Mouse (Mus musculus) left cerebral cortex, adult 18-20 months (tissue): ENCODE data around the gene 4931428L18Rik. TPM values are rescaled to one million over a fixed set of nuclear protein-coding genes. Genes with fewer than 3 reads are reported as not detected.
"Not testable (repeated sequence)": the region's sequence is repeated elsewhere in the genome, so short reads cannot be mapped to it uniquely, and the experiment has no call there.

Source experiments
- DNase-seq, 2 experiments: peaks; one replicate each; pipeline ENCODE4 v3.0.0; 2021 to 2022; ENCODE audit warnings: low spot score in 2 of 2, mixed read lengths in 1 of 2
- total RNA-seq, 2 experiments: library from RNA; stranded (reverse); gene quantifications; 2 replicates each; pipeline ENCODE4 v1.2.3; 2021

4931428L18Rik gene
- total RNA-seq, 2 experiments from 2014 or later: not detected

DNA sequence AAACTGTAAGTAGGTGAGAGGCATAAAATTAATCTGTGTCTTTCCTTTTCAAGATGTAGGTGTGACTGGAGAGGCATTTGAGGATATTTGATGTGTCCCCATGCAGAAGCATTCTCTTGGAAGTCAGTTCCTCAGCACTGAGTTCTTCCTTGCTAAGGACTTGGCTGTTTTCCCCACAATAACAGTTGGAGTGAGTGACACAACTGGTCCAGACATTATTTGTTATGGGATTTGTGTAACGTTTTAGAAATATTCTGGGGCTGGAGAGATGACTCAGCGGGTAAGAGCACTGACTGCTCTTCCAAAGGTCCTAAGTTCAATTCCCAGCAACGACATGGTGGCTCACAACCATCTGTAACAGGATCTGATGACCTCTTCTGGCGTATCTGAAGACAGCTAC, 162.7 kb downstream of the 4931428L18Rik start:
- no peak for DNase-seq

- DNase-seq: no peak
Measured at GRCm38 (mm10) chr1:31058861-31059351, 163.6 kb downstream of the 4931428L18Rik start.

GRCm38 (mm10) chr1:31058196-31058595, 164.3 kb downstream of the 4931428L18Rik start:
- no peak for DNase-seq

GRCm38 (mm10) chr1:31051370-31051921, 171.0 kb downstream of the 4931428L18Rik start:
- no peak for DNase-seq

GRCm38 (mm10) chr1:31049954-31050652, 172.4 kb downstream of the 4931428L18Rik start:
- no peak for DNase-seq

DNA sequence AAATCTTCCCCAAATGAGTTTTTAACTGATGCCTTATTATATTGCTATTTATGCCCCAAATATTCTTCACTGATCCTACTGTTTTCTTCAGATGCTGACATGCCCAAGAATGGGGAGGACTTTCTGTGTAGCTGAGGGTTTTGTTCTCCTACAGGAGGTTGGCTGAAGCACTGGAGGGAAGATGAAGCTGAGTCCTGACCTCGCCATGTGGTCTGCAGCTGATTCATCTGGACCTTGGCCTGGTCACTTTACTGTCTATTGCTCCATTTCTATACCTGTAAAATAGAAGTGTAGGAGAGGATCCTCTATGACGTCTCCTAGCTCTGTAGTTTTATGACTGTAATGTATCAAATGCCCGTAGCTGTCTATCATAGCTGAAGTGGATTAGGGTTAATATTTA, 179.3 kb downstream of the 4931428L18Rik start:
- DNase-seq: no peak

GRCm38 (mm10) chr1:31042793-31043192, 179.7 kb downstream of the 4931428L18Rik start:
- DNase-seq: no peak

GRCm38 (mm10) chr1:31033851-31034534, 188.5 kb downstream of the 4931428L18Rik start:
- no peak for DNase-seq

DNA sequence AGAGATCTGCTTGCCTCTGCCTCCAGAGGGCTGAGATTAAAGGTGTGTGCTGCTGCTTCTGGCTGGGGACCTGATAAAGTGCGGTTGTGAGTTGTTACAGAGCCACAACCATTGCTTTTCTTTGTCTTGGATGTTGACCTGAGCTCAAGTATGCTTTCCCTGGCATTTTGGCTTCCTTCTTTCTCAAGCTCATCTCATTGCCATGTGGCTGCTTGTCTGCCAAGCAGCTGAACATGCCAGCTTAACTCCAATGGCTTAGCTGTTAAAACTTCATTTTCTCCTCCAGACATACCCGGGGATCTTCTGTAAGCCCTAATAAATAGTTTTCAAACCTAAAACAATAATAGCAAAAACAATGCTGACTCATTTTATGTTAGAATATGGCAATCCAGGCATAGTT, 190.1 kb downstream of the 4931428L18Rik start:
- DNase-seq: no peak

GRCm38 (mm10) chr1:31023173-31023572, 199.3 kb downstream of the 4931428L18Rik start:
- no peak for DNase-seq

DNA sequence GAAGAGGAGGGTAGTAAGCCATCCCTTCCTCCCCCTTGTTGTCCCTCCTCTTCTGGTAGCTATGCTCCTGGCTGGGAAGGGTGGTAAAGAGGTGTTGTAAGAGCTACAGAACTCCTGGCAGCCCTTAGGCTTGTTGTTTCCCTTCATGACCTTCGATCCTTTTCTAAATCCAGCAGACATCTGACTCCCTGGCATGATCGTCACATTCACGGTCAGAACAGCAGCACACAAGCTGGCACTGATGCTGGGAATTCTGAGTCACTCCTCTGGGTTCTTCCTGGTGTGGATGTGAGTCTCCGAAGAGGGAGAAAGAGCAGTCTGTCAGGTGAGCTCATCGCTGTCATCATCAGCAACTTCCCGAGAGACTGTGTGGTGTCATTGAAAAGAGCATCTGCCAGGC, 203.2 kb downstream of the 4931428L18Rik start:
- DNase-seq: peak in 1 of 2 experiments; percentile 1

DNA sequence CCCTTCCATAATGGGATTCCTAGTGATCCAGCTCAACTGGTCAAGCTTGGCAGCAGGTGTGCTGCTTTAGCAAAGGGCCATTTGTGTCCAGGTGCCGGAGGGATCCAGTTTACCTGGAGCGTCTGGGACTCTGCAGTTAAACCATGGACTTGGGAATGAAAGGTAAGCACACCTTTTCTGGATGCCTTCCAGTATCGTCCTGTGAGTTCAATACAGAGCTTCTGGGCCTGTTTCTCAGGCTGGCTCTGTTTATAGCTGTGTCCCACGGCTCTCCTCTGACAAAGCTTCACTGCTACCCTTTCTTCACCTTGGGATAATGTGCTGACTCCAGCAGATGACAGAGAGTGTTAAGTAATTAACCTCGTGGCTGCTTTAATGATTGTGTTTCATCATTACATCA, 205.1 kb downstream of the 4931428L18Rik start:
- no peak for DNase-seq

DNA sequence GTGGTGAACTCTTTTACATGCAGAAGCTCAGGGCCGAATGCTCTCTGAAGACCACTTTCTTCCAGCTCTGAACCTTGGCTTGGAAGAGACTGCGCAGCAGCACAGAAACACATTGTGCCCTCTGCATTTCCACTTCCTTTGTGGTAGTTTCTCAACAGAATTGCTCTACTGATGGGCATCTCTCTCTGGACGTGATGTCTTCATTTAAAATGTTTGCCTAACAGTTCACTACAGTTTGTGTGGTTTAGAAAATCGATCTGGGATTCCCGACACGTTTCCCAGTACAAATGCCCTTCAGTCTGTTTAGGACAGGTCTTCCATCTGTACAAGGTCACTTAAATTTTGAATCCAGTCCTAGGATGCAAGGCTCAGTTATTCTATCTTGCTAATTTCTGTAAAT, 206.4 kb downstream of the 4931428L18Rik start:
- DNase-seq: no peak

- DNase-seq: no peak
Measured at GRCm38 (mm10) chr1:31015261-31015660, 207.2 kb downstream of the 4931428L18Rik start.

DNA sequence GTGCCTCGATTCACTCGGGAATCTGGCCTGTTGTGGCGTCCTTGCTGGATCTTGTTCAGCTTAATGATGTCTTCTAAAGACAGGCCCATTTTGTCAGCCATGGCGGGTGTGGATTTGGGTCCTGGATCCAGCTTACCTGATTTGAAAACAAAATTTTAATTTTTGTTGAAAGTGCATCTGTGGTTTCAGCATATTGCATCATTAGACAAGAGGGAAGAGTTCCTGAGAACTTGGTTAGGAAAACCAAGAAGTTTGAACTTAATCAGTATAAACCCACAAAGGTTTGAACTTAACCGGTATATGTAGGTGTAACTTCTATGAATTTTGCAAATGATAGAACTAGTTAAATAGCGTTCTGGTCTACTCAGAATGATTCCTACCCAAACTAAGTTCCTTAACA, 244.6 kb downstream of the 4931428L18Rik start, which contains the start of gene AC153137.1:
Gene AC153137.1 (minus strand): TSS at position 101 of the 400 bp plus-strand sequence.
- DNase-seq: not testable (repeated sequence)

DNA sequence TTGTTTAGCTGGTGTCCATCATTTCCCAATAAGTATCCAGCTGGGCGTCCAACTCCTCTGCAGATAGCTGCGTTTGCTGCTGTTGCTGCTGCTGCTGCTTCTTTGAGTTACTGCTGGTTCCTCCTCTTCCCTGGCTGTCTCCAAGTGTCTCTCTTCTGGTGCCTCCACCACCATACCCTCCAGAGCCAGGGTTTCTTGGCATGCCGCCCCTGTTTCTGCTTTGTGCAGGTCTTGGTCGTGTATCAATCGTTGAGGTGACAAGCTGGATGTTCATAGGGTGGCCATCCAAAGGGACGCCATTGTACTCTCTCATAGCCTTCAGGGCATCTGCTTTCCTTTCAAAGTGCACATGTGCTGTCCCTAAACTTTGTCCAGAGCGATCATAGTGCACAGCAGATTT, 245.2 kb downstream of the 4931428L18Rik start:
- not testable (repeated sequence) for DNase-seq

- no peak for DNase-seq
Measured at GRCm38 (mm10) chr1:30951795-30952194, 270.7 kb downstream of the 4931428L18Rik start.

DNA sequence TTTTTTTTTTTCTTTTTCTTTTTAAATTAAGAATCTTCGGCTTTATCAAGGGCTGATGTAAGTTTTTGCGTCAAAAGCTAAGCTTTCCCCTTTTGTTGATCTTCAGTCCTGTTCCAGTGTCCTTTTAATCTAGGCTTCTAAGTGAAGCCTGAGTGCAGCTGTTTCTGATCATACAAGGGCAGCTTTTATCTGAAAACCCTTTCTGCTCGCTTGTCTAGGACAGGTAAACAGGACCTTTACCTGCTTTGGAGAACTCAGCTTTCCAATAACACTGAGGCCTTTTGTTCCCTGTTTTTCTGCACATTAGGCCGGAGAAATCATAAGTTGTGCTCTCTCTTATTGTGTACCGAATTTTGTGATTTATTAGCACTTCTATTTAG, 272.0 kb downstream of the 4931428L18Rik start:
- DNase-seq: no peak

DNA sequence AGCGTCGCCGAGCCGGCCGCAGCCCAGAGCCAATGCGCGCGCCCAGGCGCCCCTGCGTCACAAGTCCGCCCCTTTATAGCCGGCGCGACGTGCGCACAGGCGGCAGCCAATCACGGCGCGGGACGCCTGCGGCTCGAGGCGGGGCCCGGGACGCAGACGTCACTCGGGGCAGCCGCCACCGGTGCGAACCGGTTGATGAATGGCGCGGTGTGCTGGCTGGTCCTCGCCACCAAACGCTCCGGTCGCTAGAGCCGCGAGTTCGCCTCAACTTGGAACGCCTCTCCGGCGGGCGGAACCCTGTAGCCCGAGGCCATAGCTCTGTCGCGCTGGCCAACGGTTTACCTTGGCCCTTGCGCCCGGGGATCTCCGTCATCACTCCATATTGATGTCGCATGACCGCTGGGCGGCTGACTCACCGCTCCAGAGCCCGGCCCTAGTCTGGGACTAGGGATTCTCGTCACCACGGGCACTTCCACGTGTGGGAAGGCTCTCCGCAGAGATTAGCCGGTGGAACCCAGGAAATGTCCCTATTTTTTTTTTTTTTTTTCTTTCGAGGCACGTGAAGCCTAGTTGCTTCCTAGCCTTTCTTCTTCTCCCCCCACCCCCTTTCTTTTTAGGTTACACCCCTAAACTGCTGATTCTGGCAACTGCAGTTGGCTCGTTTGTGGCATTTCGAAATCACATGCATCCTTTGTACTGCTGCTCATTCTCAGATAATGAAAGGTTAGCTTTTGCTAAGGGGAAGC, 272.6 kb downstream of the 4931428L18Rik start:
- peak; percentile 95 to 98 for DNase-seq

- DNase-seq: peak; percentile 41 to 59
Measured at GRCm38 (mm10) chr1:30948950-30949639, 273.4 kb downstream of the 4931428L18Rik start.
